Mouse (Mus musculus): Measurements from ENCODE around the gene Cep290. TPM values are rescaled to one million over a fixed set of nuclear protein-coding genes. Genes with fewer than 3 reads are reported as not detected.

Cep290 gene
- polyA plus RNA-seq, 1 experiment = 6.6 TPM

DNA sequence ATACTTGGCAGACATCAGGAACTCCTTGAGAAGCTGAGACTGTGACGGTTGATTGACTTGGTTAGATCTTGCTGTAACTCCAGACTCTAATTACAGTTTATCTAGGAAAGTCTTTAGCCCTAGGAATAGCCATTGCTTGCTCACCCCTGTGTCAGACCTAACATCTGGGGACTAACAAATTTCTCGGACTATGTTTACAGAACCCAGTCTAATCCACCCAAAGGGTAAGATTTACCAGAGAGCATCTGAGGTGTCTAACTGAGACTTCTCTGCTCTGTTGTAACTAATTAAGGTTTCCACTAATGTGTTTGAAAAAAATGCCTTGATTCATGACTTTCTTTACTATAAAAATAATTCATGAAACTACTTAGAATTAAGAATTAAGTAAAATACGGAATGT, 135.1 kb downstream of the Cep290 start:
- H3K27ac ChIP-seq (ENCODE audit: control insufficient read depth, insufficient read depth, low read depth, low read length) = no peak overlapping the region
- no peak overlapping the region for H3K4me3 ChIP-seq (ENCODE audit: control insufficient read depth, low read depth, low read length)
- peaks cover 4% of the 10 kb centered on the region; the same call in 1 of the 2 replicates for H3K4me1 ChIP-seq (ENCODE audit: control insufficient read depth, insufficient read depth, low read length)
- H3K27me3 ChIP-seq (ENCODE audit: control insufficient read depth, insufficient read depth, low read length) = no peaks in the 10 kb centered on the region
- H3K36me3 ChIP-seq (ENCODE audit: control insufficient read depth, insufficient read depth, low read length) = no peaks in the 10 kb centered on the region
- TF ChIP-seq POLR2A (IDR thresholded peaks at IDR 0.05; ENCODE audit: control insufficient read depth, low read depth, low read length) (no peak), CTCF (IDR thresholded peaks at IDR 0.05; ENCODE audit: control insufficient read depth, insufficient read depth, insufficient replicate concordance, low read depth, low read length) (no peak)

Other genes starting within 250 kb of the Cep290 start
- gene Gm4301, start 151.9 kb upstream of the Cep290 start, polyA plus RNA-seq (2012; rRNA removed) = not detected in 2 replicates
- gene Gm4302, start 146.7 kb upstream of the Cep290 start, polyA plus RNA-seq (2012; rRNA removed) = not detected in 2 replicates
- not detected in 2 replicates for gene Gm4303, start 141.6 kb upstream of the Cep290 start, polyA plus RNA-seq (2012; rRNA removed)
- gene Gm4305, start 136.5 kb upstream of the Cep290 start, polyA plus RNA-seq (2012; rRNA removed) = not detected in 2 replicates
- gene Gm4307, start 126.2 kb upstream of the Cep290 start, polyA plus RNA-seq (2012; rRNA removed) = not detected in 2 replicates
- gene Gm4312, start 105.0 kb upstream of the Cep290 start, polyA plus RNA-seq (2012; rRNA removed) = not detected in 2 replicates
- gene Tmtc3, start 208 bp upstream of the Cep290 start, polyA plus RNA-seq (2012; rRNA removed) = 2.8 and 3.4 TPM in 2 replicates
- gene 4930430F08Rik, start 102.9 kb downstream of the Cep290 start, polyA plus RNA-seq (2012; rRNA removed) = 22.6 and 22.8 TPM in 2 replicates
- gene 1700017N19Rik, start 102.9 kb downstream of the Cep290 start, polyA plus RNA-seq (2012; rRNA removed) = 54.3 and 79.5 TPM in 2 replicates